Mouse (Mus musculus): ENCODE results near the gene Epha6. TPM values are rescaled to one million over a fixed set of nuclear protein-coding genes. Genes with fewer than 3 reads are reported as not detected.

Epha6 gene
- not detected in 2 replicates for polyA plus RNA-seq (2015; fragmentation: Nextera tagmentation; extraction: Ambion mirVana)

DNA sequence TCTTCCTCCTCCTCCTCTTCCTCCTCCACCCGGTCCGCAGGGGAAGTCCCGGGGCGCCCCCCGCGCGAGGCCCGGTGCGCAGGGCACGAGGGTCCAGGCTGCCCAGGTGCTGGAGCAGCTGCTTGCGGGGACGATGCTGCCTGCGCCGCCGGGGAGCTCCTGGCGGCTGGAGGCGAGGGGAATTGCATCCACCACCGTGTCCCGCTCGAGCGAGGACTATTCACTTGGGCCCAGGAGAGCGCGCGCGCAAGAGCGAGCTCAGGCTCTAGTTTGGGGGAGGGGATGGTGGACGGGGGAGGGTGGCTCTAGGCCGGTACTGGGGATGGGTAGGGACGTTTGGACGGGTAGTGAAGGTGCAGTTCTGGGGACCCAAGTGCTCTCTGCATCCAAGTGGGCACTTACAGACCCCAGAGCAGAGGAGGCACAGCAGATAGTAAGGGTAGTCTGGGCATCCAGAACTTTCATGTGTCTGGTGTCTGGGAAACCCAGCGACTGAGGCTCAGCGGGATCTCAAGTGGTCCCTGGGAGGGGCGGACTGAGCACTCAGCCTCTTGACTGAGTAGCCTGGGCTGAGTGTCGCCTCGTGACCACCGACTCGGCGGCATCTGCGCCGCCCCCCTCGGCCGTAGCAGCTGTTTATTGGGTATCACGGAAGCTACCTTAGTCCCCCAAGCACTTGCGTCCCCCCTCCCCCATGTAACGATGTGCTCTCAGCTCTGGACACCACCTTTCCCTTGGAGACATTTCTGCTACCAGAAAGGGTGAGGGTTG lies at the start of gene Epha6:
TSS of gene Epha6 (minus strand) at position 471 of the 771 bp plus-strand sequence.

DNA sequence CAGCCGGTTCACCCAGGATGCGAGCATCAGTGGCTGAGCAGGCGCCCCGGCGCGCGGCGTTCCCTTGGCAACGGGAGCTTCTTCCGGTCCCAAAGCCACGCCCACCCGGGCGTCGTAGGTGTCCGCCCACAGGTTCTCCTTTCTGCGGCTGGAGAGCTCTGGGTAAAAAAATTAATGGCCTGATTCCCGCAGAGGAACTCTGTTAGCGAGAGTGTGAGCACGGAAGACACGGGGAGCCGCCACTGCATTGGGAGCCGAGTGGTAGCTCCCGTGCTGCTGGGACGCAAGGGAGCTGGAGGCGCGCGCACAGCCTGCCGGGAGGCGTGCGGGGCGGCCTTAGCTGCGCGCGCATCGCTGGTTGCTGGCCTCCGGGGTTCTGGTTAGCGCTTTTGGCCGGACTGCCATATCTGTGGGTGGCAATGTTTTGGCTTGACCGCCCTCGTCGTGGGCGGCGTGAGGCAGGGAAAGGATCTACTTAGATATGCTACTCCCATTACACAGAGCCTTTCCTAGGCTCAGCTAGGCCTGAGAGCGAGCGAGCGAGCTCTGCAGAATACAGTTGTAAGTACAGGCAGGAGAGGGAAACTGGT lies 966.1 kb downstream of the Epha6 start, which contains the start of gene Arl6:
TSS of gene Arl6 (minus strand) at position 290 of the 590 bp plus-strand sequence.

Small RNA genes lying within 50 kb of the gene (microRNA-seq; reads per million reads assigned to microRNA genes)
- gene Gm24755 = not detected

All from urinary bladder, postnatal 0 days (tissue).